Mouse (Mus musculus): Measurements from ENCODE around the gene Fam89a. TPM values are rescaled to one million over a fixed set of nuclear protein-coding genes. Genes with fewer than 3 reads are reported as not detected.

The Fam89a gene
- total and polyA plus RNA-seq, 2 experiments from 2014 or later = 0.26 to 1.2 TPM

GRCm38 (mm10) chr8:124783228-124783627 lies 31.6 kb upstream of the Fam89a start:
- no peak overlapping the region for H3K27ac ChIP-seq (ENCODE audit: low read depth, low read length)
- no peaks in the 10 kb centered on the region for H3K9me3 ChIP-seq (ENCODE audit: low read length)
- H3K4me2 ChIP-seq (ENCODE audit: low read depth, low read length, poor library complexity, severe bottlenecking) = no peak overlapping the region
- no peak overlapping the region for H3K4me3 ChIP-seq (ENCODE audit: low read depth, low read length)
- no peaks in the 10 kb centered on the region for H3K27me3 ChIP-seq (ENCODE audit: insufficient read depth, low read length)
- no peaks in the 10 kb centered on the region for H3K36me3 ChIP-seq (ENCODE audit: insufficient read depth, low read length)
- DNase-seq (ENCODE audit: low spot score) (no peak), ATAC-seq (ENCODE audit: low FRiP score) (no peak)
- WGBS = 91% methylated on average over 15 of the region's 15 CpGs
- no peaks in the 10 kb centered on the region for H3K4me1 ChIP-seq (ENCODE audit: insufficient read depth, low read length)
- no peak for TF ChIP-seq CTCF (IDR thresholded peaks at IDR 0.05)
- H3K9ac ChIP-seq (replicated peaks; ENCODE audit: low read length, poor library complexity, severe bottlenecking) = no peak overlapping the region

- DNase-seq (ENCODE audit: low spot score) = no peak
- WGBS = 81% methylated on average over 3 of the region's 3 CpGs
- no peak for ATAC-seq (ENCODE audit: low FRiP score)
- no peak for TF ChIP-seq CTCF (IDR thresholded peaks at IDR 0.05)
- Histone ChIP-seq H3K27ac (ENCODE audit: low read depth, low read length) (no peak overlapping the region), H3K9ac (replicated peaks; ENCODE audit: low read length, poor library complexity, severe bottlenecking) (no peak overlapping the region), H3K4me3 (ENCODE audit: low read depth, low read length) (no peak overlapping the region), H3K27me3 (ENCODE audit: insufficient read depth, low read length) (no peaks in the 10 kb centered on the region), H3K4me2 (ENCODE audit: low read depth, low read length, poor library complexity, severe bottlenecking) (no peak overlapping the region), H3K4me1 (ENCODE audit: insufficient read depth, low read length) (no peaks in the 10 kb centered on the region), H3K9me3 (ENCODE audit: low read length) (no peaks in the 10 kb centered on the region), H3K36me3 (ENCODE audit: insufficient read depth, low read length) (no peaks in the 10 kb centered on the region)
Measured at GRCm38 (mm10) chr8:124782431-124782830, 30.8 kb upstream of the Fam89a start.

GRCm38 (mm10) chr8:124780236-124780635 lies 28.6 kb upstream of the Fam89a start:
- Histone ChIP-seq H3K36me3 (ENCODE audit: insufficient read depth, low read length) (no peaks in the 10 kb centered on the region), H3K4me3 (ENCODE audit: low read depth, low read length) (no peak overlapping the region), H3K4me1 (ENCODE audit: insufficient read depth, low read length) (peaks cover 3% of the 10 kb centered on the region; the same call in 1 of the 2 replicates), H3K9me3 (ENCODE audit: low read length) (no peaks in the 10 kb centered on the region), H3K9ac (replicated peaks; ENCODE audit: low read length, poor library complexity, severe bottlenecking) (no peak overlapping the region), H3K27me3 (ENCODE audit: insufficient read depth, low read length) (no peaks in the 10 kb centered on the region), H3K27ac (ENCODE audit: low read depth, low read length) (peak overlapping the region; percentile 64), H3K4me2 (ENCODE audit: low read depth, low read length, poor library complexity, severe bottlenecking) (0 out of 2 replicates have a peak overlapping the region, but pooled peaks have one; percentile 4)
- no peak for TF ChIP-seq CTCF (IDR thresholded peaks at IDR 0.05)
- 7% methylated on average over 7 of the region's 7 CpGs for WGBS
- ATAC-seq (ENCODE audit: low FRiP score) = peak; percentile 60; the same call in 1 of the 2 replicates
- peak; percentile 84 for DNase-seq (ENCODE audit: low spot score)

GRCm38 (mm10) chr8:124775695-124776094 lies 24.1 kb upstream of the Fam89a start:
- DNase-seq (ENCODE audit: low spot score) = peak; percentile 82
- Histone ChIP-seq H3K9ac (replicated peaks; ENCODE audit: low read length, poor library complexity, severe bottlenecking) (no peak overlapping the region), H3K4me2 (ENCODE audit: low read depth, low read length, poor library complexity, severe bottlenecking) (peak overlapping the region; percentile 9; the same call in 1 of the 2 replicates), H3K27ac (ENCODE audit: low read depth, low read length) (no peak overlapping the region), H3K9me3 (ENCODE audit: low read length) (no peaks in the 10 kb centered on the region), H3K27me3 (ENCODE audit: insufficient read depth, low read length) (no peaks in the 10 kb centered on the region), H3K4me1 (ENCODE audit: insufficient read depth, low read length) (peaks cover 3% of the 10 kb centered on the region; the same call in 1 of the 2 replicates), H3K4me3 (ENCODE audit: low read depth, low read length) (no peak overlapping the region), H3K36me3 (ENCODE audit: insufficient read depth, low read length) (no peaks in the 10 kb centered on the region)
- 17% methylated on average over 16 of the region's 16 CpGs for WGBS
- ATAC-seq (ENCODE audit: low FRiP score) = no peak
- TF ChIP-seq CTCF (IDR thresholded peaks at IDR 0.05) = peak; percentile 83

- no peak overlapping the region for H3K27ac ChIP-seq (ENCODE audit: low read depth, low read length)
- WGBS = 78% methylated on average over 2 of the region's 2 CpGs
- H3K4me3 ChIP-seq (ENCODE audit: low read depth, low read length) = no peak overlapping the region
- H3K9me3 ChIP-seq (ENCODE audit: low read length) = no peaks in the 10 kb centered on the region
- peak; percentile 52; the same call in 1 of the 2 replicates for ATAC-seq (ENCODE audit: low FRiP score)
- no peaks in the 10 kb centered on the region for H3K27me3 ChIP-seq (ENCODE audit: insufficient read depth, low read length)
- no peaks in the 10 kb centered on the region for H3K36me3 ChIP-seq (ENCODE audit: insufficient read depth, low read length)
- H3K4me1 ChIP-seq (ENCODE audit: insufficient read depth, low read length) = peaks cover 3% of the 10 kb centered on the region; the same call in 1 of the 2 replicates
- H3K9ac ChIP-seq (replicated peaks; ENCODE audit: low read length, poor library complexity, severe bottlenecking) = no peak overlapping the region
- TF ChIP-seq CTCF (IDR thresholded peaks at IDR 0.05) = no peak
- peak; percentile 63 for DNase-seq (ENCODE audit: low spot score)
- H3K4me2 ChIP-seq (ENCODE audit: low read depth, low read length, poor library complexity, severe bottlenecking) = no peak overlapping the region
Measured at GRCm38 (mm10) chr8:124772389-124772788, 20.8 kb upstream of the Fam89a start.

- Histone ChIP-seq H3K4me1 (ENCODE audit: insufficient read depth, low read length) (no peaks in the 10 kb centered on the region), H3K9ac (replicated peaks; ENCODE audit: low read length, poor library complexity, severe bottlenecking) (no peak overlapping the region), H3K4me2 (ENCODE audit: low read depth, low read length, poor library complexity, severe bottlenecking) (no peak overlapping the region), H3K9me3 (ENCODE audit: low read length) (no peaks in the 10 kb centered on the region), H3K27ac (ENCODE audit: low read depth, low read length) (no peak overlapping the region), H3K27me3 (ENCODE audit: insufficient read depth, low read length) (no peaks in the 10 kb centered on the region), H3K4me3 (ENCODE audit: low read depth, low read length) (no peak overlapping the region), H3K36me3 (ENCODE audit: insufficient read depth, low read length) (no peaks in the 10 kb centered on the region)
- no peak for TF ChIP-seq CTCF (IDR thresholded peaks at IDR 0.05)
- 66% methylated on average over 7 of the region's 7 CpGs for WGBS
- no peak for ATAC-seq (ENCODE audit: low FRiP score)
- DNase-seq (ENCODE audit: low spot score) = no peak
Measured at GRCm38 (mm10) chr8:124763061-124763460, 11.4 kb upstream of the Fam89a start.
